Comparison of ENCODE assay signal across 25 mouse cellular contexts in genomic region chr8:88528186-88528585, GRCm38 (mm10). TPM values are rescaled to one million over a fixed set of nuclear protein-coding genes. Genes with fewer than 3 reads are reported as not detected.
"Had no signal": no experiment of that assay in that cellular context is flagged by ENCODE, and none has a peak within 500 bp of the region (broad histone marks: within the 10 kb centered on the region; RNA-seq: fewer than 3 reads in every experiment).

No protein-coding gene starts in this region.

- H3K9me3 ChIP-seq: heart, embryonic 13.5 days; heart, embryonic 15.5 days; hindbrain, embryonic 13.5 days; hindbrain, embryonic 15.5 days; kidney, embryonic 15.5 days; limb, embryonic 13.5 days; limb, embryonic 15.5 days had no signal

- H3K9ac ChIP-seq: heart, embryonic 13.5 days; heart, embryonic 15.5 days; hindbrain, embryonic 13.5 days; hindbrain, embryonic 15.5 days; kidney, embryonic 15.5 days; limb, embryonic 13.5 days; limb, embryonic 15.5 days had no signal

- H3K4me3 ChIP-seq: heart, adult 2 months; heart, embryonic 13.5 days; heart, embryonic 15.5 days; hindbrain, embryonic 13.5 days; hindbrain, embryonic 15.5 days; kidney, embryonic 15.5 days; left cerebral cortex, adult 2 months; limb, embryonic 13.5 days; limb, embryonic 15.5 days had no signal

- H3K27ac ChIP-seq: heart, adult 2 months; heart, embryonic 13.5 days; heart, embryonic 15.5 days; hindbrain, embryonic 13.5 days; hindbrain, embryonic 15.5 days; hindbrain, postnatal 0 days; kidney, embryonic 15.5 days; kidney, postnatal 0 days; left cerebral cortex, adult 2 months; limb, embryonic 13.5 days; limb, embryonic 15.5 days had no signal

- H3K4me2 ChIP-seq: heart, embryonic 11.5 days; heart, embryonic 13.5 days; heart, embryonic 15.5 days; hindbrain, embryonic 13.5 days; hindbrain, embryonic 15.5 days; kidney, embryonic 15.5 days; limb, embryonic 13.5 days; limb, embryonic 15.5 days had no signal

- H3K36me3 ChIP-seq: heart, embryonic 15.5 days; hindbrain, embryonic 15.5 days had no signal

- ATAC-seq: hindbrain, postnatal 0 days; intestine, embryonic 16.5 days had no signal

- DNase-seq: gastrocnemius, postnatal 14 days; gastrocnemius, postnatal 36 days; heart, adult 11 months; heart, adult 2 months; heart, postnatal 14 days; heart, postnatal 36 days; kidney, adult 11 months; kidney, adult 2 months; kidney, adult 9 months; kidney, postnatal 14 days; kidney, postnatal 36 days; layer of hippocampus, adult 9-11 months had no signal

- H3K27me3 ChIP-seq: heart, embryonic 13.5 days; heart, embryonic 15.5 days; hindbrain, embryonic 13.5 days; hindbrain, embryonic 15.5 days; kidney, embryonic 15.5 days; limb, embryonic 13.5 days; limb, embryonic 15.5 days had no signal

RNA-seq across cellular contexts. Expression of gene Nkd1, which starts 7.0 kb away (rescaled TPM):
- total RNA-seq: hematopoietic stem cell, adult 5-6 weeks had no signal
